Mouse (Mus musculus) Patski (cell line): ENCODE data around the gene Tchp. TPM values are rescaled to one million over a fixed set of nuclear protein-coding genes. Genes with fewer than 3 reads are reported as not detected.

Experiments
- ATAC-seq: fragments of 100-300 bp; one replicate; pipeline ENCODE4 v1.8.0; 2021
- CTCF ChIA-PET: fragments of 350-600 bp; sonication (Branson Sonifier 250); formaldehyde crosslinking; loops from one replicate; lab custom pipeline; 2022; ENCODE audit warnings: inconsistent platforms; lab: Charles Lee
- POLR2A ChIA-PET: fragments of 350-600 bp; sonication (Branson Sonifier 250); formaldehyde crosslinking; loops from one replicate; lab custom pipeline; 2022; ENCODE audit warnings: antibody characterized with exemption, inconsistent platforms; lab: Charles Lee
- DNase-seq: peaks from one replicate; pipeline ENCODE4 v3.0.0-alpha.2; 2011; ENCODE audit warnings: low read depth, low spot score
- H3K27me3 ChIP-seq: fragments of 371-371 bp; one replicate; pipeline ENCODE4 v1.5.1; 2021
- CTCF ChIP-seq: fragments of 100-300 bp; IDR thresholded peaks from one replicate; pipeline ENCODE4 v1.5.1; 2021
- in situ Hi-C: fragments of 300-500 bp; cut with MboI; formaldehyde crosslinking; loops from 3 replicates; pipeline ENCODE4 v1.11.1; 2018; ENCODE audit warnings: low pct_unique_long_range_greater_than_20kb, mixed read lengths
- polyA plus RNA-seq: library from polyadenylated mRNA; unstranded; gene quantifications from one replicate; pipeline ENCODE4 v1.2.3, GENCODE M21; 2021

The Tchp gene
- polyA plus RNA-seq, 1 experiment from 2014 or later: 24.5 TPM

DNA sequence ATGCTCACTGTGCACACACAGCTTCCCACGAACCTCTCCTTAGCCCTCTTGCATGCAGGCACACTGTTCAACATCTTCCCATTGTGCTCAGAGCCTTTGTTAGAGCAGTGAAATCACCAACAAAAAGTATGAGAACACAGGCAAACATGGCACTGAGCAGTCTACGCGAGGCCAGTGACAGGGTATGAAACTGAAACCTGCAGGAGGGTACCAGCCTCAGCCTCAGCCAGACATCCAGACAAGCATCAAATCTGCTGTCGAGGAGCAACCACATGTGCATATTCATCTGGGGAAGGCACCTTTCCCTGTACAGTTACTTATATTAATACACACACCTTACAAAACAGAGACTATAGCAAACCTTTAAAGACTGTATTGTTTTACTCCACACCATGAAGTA is 39.3 kb downstream of the Tchp start:
- ATAC-seq (no peak), DNase-seq (no peak)
- ChIA-PET POLR2A (no interaction called here), CTCF (no interaction called here)
- in situ Hi-C loops: no loop called here
- TF ChIP-seq CTCF: no peak
- H3K27me3 ChIP-seq: no peaks in the 10 kb centered on the region

DNA sequence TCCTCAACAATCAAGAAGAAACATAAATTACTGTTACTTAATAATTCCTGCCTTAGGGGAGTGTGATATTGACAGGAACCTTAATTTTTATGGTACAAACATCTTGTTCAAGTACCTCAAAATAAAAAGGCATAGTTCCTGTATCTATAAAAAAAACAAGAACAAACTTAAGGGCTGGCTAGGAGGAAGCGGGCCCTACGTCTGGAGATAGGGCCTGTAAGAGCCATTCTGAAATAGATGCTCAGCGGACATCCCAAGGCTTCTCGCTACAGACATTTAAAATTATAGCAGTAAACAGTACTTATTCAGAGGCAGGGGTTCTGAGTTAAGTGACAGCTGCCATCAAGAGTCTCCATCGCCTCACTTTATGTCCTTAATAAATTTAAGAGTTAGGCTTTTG is 40.0 kb downstream of the Tchp start:
- no peak for TF ChIP-seq CTCF
- ATAC-seq: no peak
- POLR2A ChIA-PET: no interaction called here

DNA sequence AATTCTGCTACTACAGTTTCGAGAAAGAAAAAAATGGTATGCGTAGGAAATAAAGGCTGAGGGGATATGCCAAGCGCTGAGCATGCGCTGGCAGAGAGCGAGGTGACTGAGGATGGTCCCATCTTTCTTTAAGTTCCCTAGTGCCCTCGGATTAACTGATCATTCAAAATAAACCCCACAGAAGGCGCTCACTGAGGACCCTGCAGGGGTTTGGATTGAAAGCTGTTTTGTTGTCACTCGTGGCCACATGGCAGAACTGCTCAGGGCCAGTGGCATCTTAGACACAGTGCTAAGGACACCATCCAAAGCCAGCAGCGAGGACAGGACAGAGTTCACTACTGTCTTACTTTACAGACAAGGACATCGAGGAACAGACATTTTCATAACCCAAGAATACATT is 42.8 kb downstream of the Tchp start:
- ChIA-PET POLR2A (no interaction called here), CTCF (no interaction called here)
- in situ Hi-C loops: no loop called here
- no peak for TF ChIP-seq CTCF
- no peaks in the 10 kb centered on the region for H3K27me3 ChIP-seq
- no peak for DNase-seq
- ATAC-seq: no peak

More for the DNA sequence above, 40.0 kb downstream of the Tchp start:
- CTCF ChIA-PET: no interaction called here
- no peak for DNase-seq
- in situ Hi-C loops: no loop called here
- H3K27me3 ChIP-seq: no peaks in the 10 kb centered on the region

DNA sequence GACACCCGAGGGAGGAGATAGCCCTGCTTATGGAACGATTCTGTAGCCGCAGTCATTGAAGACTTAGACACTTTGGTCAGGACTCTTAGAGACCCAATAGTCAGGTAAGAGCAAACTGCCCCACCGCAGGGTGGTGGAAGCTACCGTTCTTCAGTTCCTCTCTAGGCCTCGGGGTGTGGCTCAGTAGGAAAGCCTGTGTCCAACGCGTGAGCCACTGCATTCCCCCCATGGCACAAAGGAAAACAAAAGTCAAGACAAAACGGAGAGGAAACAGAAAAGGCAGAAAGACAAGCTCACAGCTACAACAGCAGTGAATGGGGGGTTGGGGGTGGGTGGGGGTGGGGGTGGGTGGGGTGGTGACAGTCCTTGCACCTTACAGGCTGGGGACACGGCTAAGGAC is 44.8 kb downstream of the Tchp start:
- ChIA-PET CTCF (no interaction called here), POLR2A (interaction anchor here (0.6 kb wide), 1 partner anchor 1670 kb away, joined by 3 read pairs; no protein-coding TSS in a partner anchor)
- no peaks in the 10 kb centered on the region for H3K27me3 ChIP-seq
- no peak for DNase-seq
- no peak for TF ChIP-seq CTCF
- ATAC-seq: no peak
- in situ Hi-C loops: no loop called here

DNA sequence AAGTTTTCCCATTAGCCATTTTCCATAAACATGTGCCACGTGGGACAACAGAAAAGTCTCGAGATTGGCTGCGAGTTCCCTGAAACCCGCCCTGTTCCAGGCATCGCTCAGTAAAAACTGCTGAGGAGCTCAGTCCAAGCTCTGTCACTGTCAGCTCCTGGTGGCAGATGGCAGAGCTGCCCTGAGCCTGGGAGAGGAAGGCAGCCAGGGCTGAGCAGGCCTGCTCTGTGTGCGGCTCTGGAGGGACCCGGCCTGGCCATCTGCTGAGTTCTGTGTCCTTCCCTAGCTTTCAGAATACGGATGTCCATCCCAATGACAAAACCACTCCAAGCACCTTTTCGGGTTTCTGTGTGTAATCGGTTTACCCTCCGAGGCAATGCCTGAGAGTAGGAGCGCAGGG is 45.8 kb downstream of the Tchp start:
- H3K27me3 ChIP-seq: no peaks in the 10 kb centered on the region
- no peak for TF ChIP-seq CTCF
- ChIA-PET POLR2A (no interaction called here), CTCF (interaction anchor here (1.2 to 1.4 kb wide), 2 partner anchors 9 kb away, joined by 3 to 6 read pairs; no protein-coding TSS in a partner anchor)
- in situ Hi-C loops: no loop called here
- DNase-seq (no peak), ATAC-seq (no peak)

DNA sequence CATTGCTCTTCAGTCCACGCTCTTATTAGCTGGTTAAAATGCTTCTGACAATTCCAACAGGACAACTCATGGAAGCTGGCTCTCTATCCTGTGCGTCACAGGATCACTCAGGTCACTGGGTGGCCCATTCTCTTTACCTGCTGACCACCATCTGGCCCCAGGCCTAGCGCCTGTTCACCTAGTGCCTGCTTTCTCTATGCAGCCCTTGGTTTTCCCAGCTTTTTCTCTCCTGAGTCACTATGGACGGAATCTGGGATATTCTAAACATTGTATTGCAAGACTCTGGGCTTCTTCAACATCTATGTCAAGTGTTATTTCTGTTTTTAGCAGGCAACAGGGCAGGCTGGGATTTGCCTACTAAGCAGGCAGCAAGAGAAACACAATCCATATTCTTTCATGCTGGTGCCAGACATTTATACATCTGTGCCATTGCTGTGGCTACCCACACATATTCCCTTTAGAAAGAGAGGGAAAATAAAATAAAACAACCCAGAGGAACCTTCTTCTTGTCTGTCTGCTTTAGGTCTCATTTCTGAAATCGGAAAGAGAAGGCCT is 52.1 kb downstream of the Tchp start:
- in situ Hi-C loops: no loop called here
- H3K27me3 ChIP-seq: no peaks in the 10 kb centered on the region
- CTCF ChIA-PET: interaction anchor here (0.9 to 1.6 kb wide), 2 partner anchors 9 to 143 kb away, joined by 3 to 4 read pairs; no protein-coding TSS in a partner anchor
- POLR2A ChIA-PET: no interaction called here
- no peak for TF ChIP-seq CTCF
- DNase-seq: no peak
- ATAC-seq: no peak

DNA sequence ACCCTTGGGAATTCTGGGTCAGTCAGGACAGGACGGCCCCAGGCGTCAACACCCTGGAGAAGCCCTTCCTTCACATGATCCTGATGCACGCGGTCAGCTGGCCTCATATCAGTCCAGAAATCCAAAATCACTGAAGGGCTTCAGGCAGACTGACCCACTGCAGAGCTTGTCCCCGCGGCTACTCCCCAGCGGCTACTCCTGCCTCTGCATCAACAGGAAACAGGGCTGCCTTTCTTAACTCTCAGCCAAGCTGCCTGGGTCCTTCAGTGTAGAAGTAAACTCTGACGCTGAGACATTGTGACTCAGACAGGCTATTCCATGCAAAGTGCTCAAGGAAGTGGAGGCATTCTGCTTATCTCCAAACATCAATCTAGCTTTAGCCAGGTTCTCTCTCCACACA is 54.4 kb downstream of the Tchp start:
- no peak for DNase-seq
- H3K27me3 ChIP-seq: no peaks in the 10 kb centered on the region
- no peak for TF ChIP-seq CTCF
- ATAC-seq: no peak
- ChIA-PET CTCF (interaction anchor here (1.0 to 1.1 kb wide), 2 partner anchors 9 to 52 kb away, joined by 3 read pairs; no protein-coding TSS in a partner anchor), POLR2A (no interaction called here)
- in situ Hi-C loops: no loop called here

DNA sequence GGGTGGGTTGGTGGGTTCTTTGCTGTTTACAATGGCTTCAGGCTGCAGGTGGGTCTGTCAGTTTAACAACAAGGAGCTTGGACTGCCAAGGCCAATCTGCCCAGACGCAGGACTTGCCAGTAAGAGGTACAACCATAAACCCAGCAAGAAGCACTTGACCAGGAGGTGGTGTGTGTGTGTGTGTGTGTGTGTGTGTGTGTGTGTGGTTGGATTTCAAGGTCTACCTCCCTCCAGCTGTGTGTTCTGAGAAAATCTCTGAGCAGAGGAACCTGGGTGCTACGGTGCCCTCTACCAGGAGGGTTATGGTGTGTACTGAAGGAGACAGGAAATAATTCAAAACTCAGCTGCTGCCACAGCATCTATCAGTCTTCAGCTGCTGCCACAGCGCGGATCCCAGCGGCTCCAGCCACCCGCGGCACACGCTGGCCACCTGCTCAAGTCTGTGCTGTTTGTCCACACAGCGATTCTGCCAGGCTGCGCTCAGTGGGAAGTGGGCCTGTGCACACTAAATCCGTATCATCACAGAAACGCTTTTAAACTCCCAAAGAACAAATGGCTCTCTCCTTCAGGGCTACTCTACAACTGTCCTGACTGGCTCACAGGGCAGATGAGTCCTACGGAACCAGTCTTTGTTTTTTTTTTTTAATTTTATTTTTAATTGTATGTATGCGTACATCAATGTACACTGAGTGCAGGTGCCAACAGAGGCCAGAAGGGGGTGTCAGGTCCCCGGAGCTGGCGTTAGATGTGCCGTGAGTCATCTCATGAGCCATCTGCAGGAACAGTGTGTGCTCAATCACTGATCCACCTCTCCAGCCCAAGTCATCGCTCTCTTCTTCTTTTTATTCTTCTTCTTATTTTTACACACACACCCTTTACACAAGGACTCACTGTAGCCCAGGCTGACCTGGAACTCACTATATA is 57.5 kb downstream of the Tchp start:
- ChIA-PET CTCF (interaction anchor here (0.9 kb wide), 1 partner anchor 10 kb away, joined by 3 read pairs; no protein-coding TSS in a partner anchor), POLR2A (interaction anchor here (0.6 to 0.7 kb wide), 2 partner anchors 45 to 913 kb away, joined by 3 to 5 read pairs; no protein-coding TSS in a partner anchor)
- DNase-seq (no peak), ATAC-seq (no peak)
- in situ Hi-C loops: no loop called here
- no peaks in the 10 kb centered on the region for H3K27me3 ChIP-seq
- TF ChIP-seq CTCF: no peak

DNA sequence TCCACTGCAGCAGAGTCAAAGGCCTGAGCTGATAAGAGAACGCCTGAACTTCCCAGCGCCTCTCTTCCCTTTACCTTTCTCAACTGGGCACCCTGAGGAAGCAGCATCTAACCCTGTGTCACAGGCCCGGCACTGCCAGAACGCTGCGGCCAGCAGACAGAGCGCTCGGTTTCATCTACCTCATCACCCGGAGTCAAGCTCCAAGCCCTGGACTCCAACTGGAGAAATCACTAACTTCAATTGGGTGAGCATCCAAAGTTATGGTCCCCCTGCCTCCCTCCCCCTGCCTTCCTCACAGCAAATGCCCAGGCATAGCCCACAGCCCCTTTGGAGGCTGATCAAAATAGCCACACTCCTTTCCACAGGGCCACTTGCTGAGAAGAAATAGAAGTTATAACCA is 59.1 kb downstream of the Tchp start:
- POLR2A ChIA-PET: no interaction called here

DNA sequence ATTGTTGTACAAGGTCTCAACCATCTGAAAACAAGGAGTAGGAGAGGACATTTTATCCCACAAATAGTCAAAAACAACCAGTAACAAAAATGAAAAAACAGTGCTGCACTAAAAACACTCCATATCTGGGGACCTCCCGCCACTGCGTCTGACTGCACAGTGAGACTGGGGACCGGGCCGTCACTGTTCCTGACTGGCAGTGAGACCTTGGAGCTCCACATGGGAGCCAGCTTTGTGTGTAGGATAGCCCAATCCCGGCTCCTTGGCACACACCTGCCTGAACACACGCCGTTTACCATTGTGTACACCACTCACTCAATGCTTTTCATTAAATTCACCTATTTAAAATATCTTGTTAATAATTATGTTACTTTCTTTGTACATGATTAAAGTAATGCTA is 59.6 kb downstream of the Tchp start:
- H3K27me3 ChIP-seq: no peaks in the 10 kb centered on the region
- ChIA-PET CTCF (interaction anchor here (0.6 kb wide), 1 partner anchor 28 kb away, joined by 3 read pairs; no protein-coding TSS in a partner anchor), POLR2A (no interaction called here)
- DNase-seq: no peak
- no peak for TF ChIP-seq CTCF
- ATAC-seq: no peak
- in situ Hi-C loops: no loop called here

More for the DNA sequence above, 59.1 kb downstream of the Tchp start:
- no peak for TF ChIP-seq CTCF
- in situ Hi-C loops: no loop called here
- H3K27me3 ChIP-seq: no peaks in the 10 kb centered on the region
- CTCF ChIA-PET: interaction anchor here (0.6 kb wide), 1 partner anchor 29 kb away, joined by 3 read pairs; no protein-coding TSS in a partner anchor
- DNase-seq (no peak), ATAC-seq (no peak)

DNA sequence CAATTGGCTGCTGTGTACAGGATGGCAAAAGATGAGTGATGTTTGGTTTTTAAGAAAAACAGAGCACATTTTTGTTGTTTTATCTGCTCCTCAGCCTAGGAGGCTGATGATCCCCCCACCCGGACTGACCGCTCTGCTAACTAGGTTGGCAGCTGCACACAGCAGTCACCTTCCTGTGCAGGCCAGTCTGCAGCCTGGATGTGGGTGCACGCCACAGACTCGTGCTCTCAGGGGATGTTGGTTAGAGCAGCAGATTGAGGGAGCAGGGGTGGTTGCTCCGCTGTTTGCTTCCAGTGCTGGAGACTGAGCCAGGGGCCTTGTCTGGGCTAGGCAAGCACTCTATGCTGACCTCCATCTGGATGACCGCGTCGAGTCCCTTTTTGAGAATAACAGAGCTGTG is 62.2 kb downstream of the Tchp start:
- DNase-seq: no peak
- ChIA-PET CTCF (no interaction called here), POLR2A (no interaction called here)
- in situ Hi-C loops: no loop called here
- no peaks in the 10 kb centered on the region for H3K27me3 ChIP-seq
- no peak for ATAC-seq
- TF ChIP-seq CTCF: no peak
